Comparison of ENCODE assay signal across 26 mouse cellular contexts in genomic region chr3:127735395-127735794, GRCm38 (mm10). TPM values are rescaled to one million over a fixed set of nuclear protein-coding genes. Genes with fewer than 3 reads are reported as not detected.
DNase-seq lines count a peak whose midpoint lies in the region; ATAC-seq lines count a peak whose summit lies in the region.
"Had no signal": no experiment of that assay in that cellular context is flagged by ENCODE, and none has a peak within 500 bp of the region (broad histone marks: within the 10 kb centered on the region; RNA-seq: fewer than 3 reads in every experiment).

No protein-coding gene starts in this region.

- no peak for ATAC-seq in forebrain, embryonic 14.5 days
- ATAC-seq in forebrain, embryonic 16.5 days, result no peak
- ATAC-seq in frontal cortex, adult (ENCODE audit: low TSS enrichment), result peak; percentile 76
- no peak for ATAC-seq in midbrain, embryonic 14.5 days (ENCODE audit: low FRiP score, low TSS enrichment)
- ATAC-seq in hindbrain, embryonic 13.5 days (ENCODE audit: low FRiP score), result no peak
- ATAC-seq: activated CD4-positive, CD25-positive, alpha-beta regulatory T cell, adult 4 months; CD4-positive, CD25-positive, alpha-beta regulatory T cell, adult 4 months; forebrain, embryonic 13.5 days; Patski had no signal

- WGBS in forebrain, embryonic 14.5 days, result 85% methylated on average over 3 of the region's 3 CpGs
- 80% methylated on average over 3 of the region's 3 CpGs for WGBS in forebrain, embryonic 16.5 days
- 81% methylated on average over 3 of the region's 3 CpGs for WGBS in midbrain, embryonic 14.5 days
- 81% methylated on average over 3 of the region's 3 CpGs for WGBS in midbrain, embryonic 10.5 days
- 81% methylated on average over 3 of the region's 3 CpGs for whole genome bisulfite sequencing in hindbrain, embryonic 13.5 days

- H3K4me2 ChIP-seq in forebrain, embryonic 14.5 days (ENCODE audit: low read length), result no peak overlapping the region
- no peak overlapping the region for H3K4me2 ChIP-seq in forebrain, embryonic 16.5 days (ENCODE audit: low read length)
- no peak overlapping the region for H3K4me2 ChIP-seq in midbrain, embryonic 14.5 days (ENCODE audit: low read length)
- no peak overlapping the region for H3K4me2 ChIP-seq in hindbrain, embryonic 13.5 days
- H3K4me2 ChIP-seq: embryonic facial prominence, embryonic 13.5 days; embryonic facial prominence, embryonic 15.5 days; forebrain, embryonic 13.5 days had no signal

- H3K9me3 ChIP-seq in forebrain, embryonic 14.5 days (replicated peaks; ENCODE audit: control insufficient read depth, low read length), result no peaks in the 10 kb centered on the region
- H3K9me3 ChIP-seq in forebrain, embryonic 16.5 days (ENCODE audit: control insufficient read depth, low read length), result no peaks in the 10 kb centered on the region
- H3K9me3 ChIP-seq in midbrain, embryonic 14.5 days (ENCODE audit: control insufficient read depth, low read length), result no peaks in the 10 kb centered on the region
- H3K9me3 ChIP-seq in midbrain, embryonic 10.5 days (replicated peaks), result no peaks in the 10 kb centered on the region
- no peaks in the 10 kb centered on the region for H3K9me3 ChIP-seq in hindbrain, embryonic 13.5 days
- H3K9me3 ChIP-seq: embryonic facial prominence, embryonic 13.5 days; embryonic facial prominence, embryonic 15.5 days; forebrain, embryonic 13.5 days; G1E had no signal

- no peaks in the 10 kb centered on the region for H3K27me3 ChIP-seq in forebrain, embryonic 14.5 days (replicated peaks; ENCODE audit: control insufficient read depth, insufficient read depth, low read length)
- H3K27me3 ChIP-seq in forebrain, embryonic 16.5 days (replicated peaks; ENCODE audit: control insufficient read depth, insufficient read depth, low read length), result no peaks in the 10 kb centered on the region
- 0 out of 2 replicates have a peak, but pooled peaks cover 4% of the 10 kb centered on the region for H3K27me3 ChIP-seq in midbrain, embryonic 14.5 days (ENCODE audit: control insufficient read depth, insufficient read depth, low read length)
- H3K27me3 ChIP-seq in midbrain, embryonic 10.5 days (ENCODE audit: low read depth, poor library complexity, severe bottlenecking), result peaks cover 51% of the 10 kb centered on the region
- H3K27me3 ChIP-seq in hindbrain, embryonic 13.5 days, result peaks cover 31% of the 10 kb centered on the region
- H3K27me3 ChIP-seq: CH12.LX; embryonic facial prominence, embryonic 13.5 days; embryonic facial prominence, embryonic 15.5 days; Patski had no signal

- no peak overlapping the region for H3K27ac ChIP-seq in forebrain, embryonic 14.5 days (ENCODE audit: low read depth, low read length)
- H3K27ac ChIP-seq in forebrain, embryonic 16.5 days (ENCODE audit: low read length), result no peak overlapping the region
- H3K27ac ChIP-seq in midbrain, embryonic 14.5 days (replicated peaks; ENCODE audit: low read depth, low read length), result no peak overlapping the region
- H3K27ac ChIP-seq in midbrain, embryonic 10.5 days (replicated peaks), result no peak overlapping the region
- H3K27ac ChIP-seq in hindbrain, embryonic 13.5 days, result no peak overlapping the region
- H3K27ac ChIP-seq: embryonic facial prominence, embryonic 13.5 days; embryonic facial prominence, embryonic 15.5 days; forebrain, embryonic 13.5 days had no signal

- no peaks in the 10 kb centered on the region for H3K36me3 ChIP-seq in forebrain, embryonic 14.5 days (ENCODE audit: control insufficient read depth, insufficient read depth, low read length)
- H3K36me3 ChIP-seq in forebrain, embryonic 16.5 days (ENCODE audit: control insufficient read depth, insufficient read depth), result no peaks in the 10 kb centered on the region
- H3K36me3 ChIP-seq in midbrain, embryonic 14.5 days (ENCODE audit: control insufficient read depth, insufficient read depth, low read length), result no peaks in the 10 kb centered on the region
- no peaks in the 10 kb centered on the region for H3K36me3 ChIP-seq in midbrain, embryonic 10.5 days
- no peaks in the 10 kb centered on the region for H3K36me3 ChIP-seq in hindbrain, embryonic 13.5 days
- H3K36me3 ChIP-seq: embryonic facial prominence, embryonic 13.5 days; embryonic facial prominence, embryonic 15.5 days; G1E had no signal

- H3K9ac ChIP-seq in forebrain, embryonic 14.5 days (ENCODE audit: low read length), result no peak overlapping the region
- no peak overlapping the region for H3K9ac ChIP-seq in forebrain, embryonic 16.5 days (replicated peaks; ENCODE audit: low read depth, low read length)
- no peak overlapping the region for H3K9ac ChIP-seq in midbrain, embryonic 14.5 days (replicated peaks; ENCODE audit: low read length)
- no peak overlapping the region for H3K9ac ChIP-seq in hindbrain, embryonic 13.5 days
- H3K9ac ChIP-seq: embryonic facial prominence, embryonic 13.5 days; embryonic facial prominence, embryonic 15.5 days; forebrain, embryonic 13.5 days had no signal

- H3K4me3 ChIP-seq in forebrain, embryonic 14.5 days (ENCODE audit: low read depth, low read length), result no peak overlapping the region
- no peak overlapping the region for H3K4me3 ChIP-seq in forebrain, embryonic 16.5 days (replicated peaks; ENCODE audit: low read length)
- no peak overlapping the region for H3K4me3 ChIP-seq in midbrain, embryonic 14.5 days (replicated peaks; ENCODE audit: low read depth, low read length)
- no peak overlapping the region for H3K4me3 ChIP-seq in midbrain, embryonic 10.5 days
- no peak overlapping the region for H3K4me3 ChIP-seq in hindbrain, embryonic 13.5 days
- H3K4me3 ChIP-seq: embryonic facial prominence, embryonic 13.5 days; embryonic facial prominence, embryonic 15.5 days; erythroblast, embryonic 14.5 days; forebrain, embryonic 13.5 days had no signal

- peak; percentile 28 for DNase-seq in forebrain, embryonic 14.5 days (ENCODE audit: low spot score)
- no peak for DNase-seq in frontal cortex, postnatal 10 days (ENCODE audit: low spot score in 2 of 2)
- peak; percentile 20 for DNase-seq in midbrain, embryonic 14.5 days
- DNase-seq in midbrain, embryonic 10.5 days (ENCODE audit: low spot score), result no peak
- DNase-seq: adrenal gland, adult 8-10 months; adrenal gland, postnatal 14 days; adrenal gland, postnatal 36 days; B cell, adult 2 months; cerebellum, adult 11-12 months; cerebellum, adult 2 months; cerebellum, adult 9-10 months; cerebellum, postnatal 10 days; cerebellum, postnatal 36 days; embryo, embryonic 11 days had no signal

- H3K4me1 ChIP-seq in forebrain, embryonic 14.5 days (ENCODE audit: control insufficient read depth, insufficient read depth, low read length), result no peaks in the 10 kb centered on the region
- H3K4me1 ChIP-seq in forebrain, embryonic 16.5 days (replicated peaks; ENCODE audit: control insufficient read depth, insufficient read depth, low read length), result no peaks in the 10 kb centered on the region
- no peaks in the 10 kb centered on the region for H3K4me1 ChIP-seq in midbrain, embryonic 14.5 days (ENCODE audit: control insufficient read depth, insufficient read depth, low read length)
- H3K4me1 ChIP-seq in midbrain, embryonic 10.5 days, result peaks cover 16% of the 10 kb centered on the region
- H3K4me1 ChIP-seq in hindbrain, embryonic 13.5 days (replicated peaks), result no peaks in the 10 kb centered on the region
- H3K4me1 ChIP-seq: embryonic facial prominence, embryonic 13.5 days; embryonic facial prominence, embryonic 15.5 days; forebrain, embryonic 13.5 days had no signal

RNA-seq across cellular contexts. Expression of gene Alpk1, which starts 44.9 kb away (rescaled TPM):
- 0.93 and 1.1 TPM in 2 replicates for polyA plus RNA-seq in forebrain, embryonic 14.5 days (2014; fragmentation: Nextera tagmentation; extraction: Ambion mirVana)
- polyA plus RNA-seq in forebrain, embryonic 16.5 days (2015; fragmentation: Nextera tagmentation; extraction: Ambion mirVana), result 0.92 and 0.99 TPM in 2 replicates
- 0.20 and 0.47 TPM in 2 replicates for polyA plus RNA-seq in midbrain, embryonic 14.5 days (2014; fragmentation: Nextera tagmentation; extraction: Ambion mirVana)
- polyA plus RNA-seq in midbrain, embryonic 10.5 days (2016; fragmentation: Nextera tagmentation; extraction: Ambion mirVana), result 0.95 and 0.98 TPM in 2 replicates
- 0.79 and 1.3 TPM in 2 replicates for polyA plus RNA-seq in hindbrain, embryonic 13.5 days (2015; fragmentation: Nextera tagmentation; extraction: Ambion mirVana)
- polyA plus RNA-seq: erythroblast, embryonic 14.5 days had no signal

RNA-seq across cellular contexts. Expression of gene Tifa, which starts 54.2 kb away (rescaled TPM):
- 6.2 and 6.7 TPM in 2 replicates for polyA plus RNA-seq in forebrain, embryonic 14.5 days (2014; fragmentation: Nextera tagmentation; extraction: Ambion mirVana)
- 3.4 and 5.0 TPM in 2 replicates for polyA plus RNA-seq in forebrain, embryonic 16.5 days (2015; fragmentation: Nextera tagmentation; extraction: Ambion mirVana)
- 2.7 and 4.7 TPM in 2 replicates for polyA plus RNA-seq in midbrain, embryonic 14.5 days (2014; fragmentation: Nextera tagmentation; extraction: Ambion mirVana)
- 2.1 and 3.0 TPM in 2 replicates for polyA plus RNA-seq in midbrain, embryonic 10.5 days (2016; fragmentation: Nextera tagmentation; extraction: Ambion mirVana)
- 3.5 and 4.7 TPM in 2 replicates for polyA plus RNA-seq in hindbrain, embryonic 13.5 days (2015; fragmentation: Nextera tagmentation; extraction: Ambion mirVana)

Comparison
In these comparisons a context has a peak if more than half of its experiments do, and no peak if none do; other contexts are left out.
1. DNase-seq: peak in forebrain, embryonic 14.5 days (single experiment) and midbrain, embryonic 14.5 days (single experiment); none in frontal cortex, postnatal 10 days (0 of 2) and midbrain, embryonic 10.5 days (single experiment).